Mouse (Mus musculus) 3134 (cell line): ENCODE results near the gene Rbm41.
A peak's percentile ranks its signal among the peaks of the same experiment; 100 is the strongest.

Experiments used
- DNase-seq: peaks from one replicate; pipeline ENCODE4 v3.0.0-alpha.2; 2011; ENCODE audit warnings: low spot score; ENCODE audit not compliant: insufficient read length; ENCODE audit errors: extremely low read depth

Rbm41 gene

DNA sequence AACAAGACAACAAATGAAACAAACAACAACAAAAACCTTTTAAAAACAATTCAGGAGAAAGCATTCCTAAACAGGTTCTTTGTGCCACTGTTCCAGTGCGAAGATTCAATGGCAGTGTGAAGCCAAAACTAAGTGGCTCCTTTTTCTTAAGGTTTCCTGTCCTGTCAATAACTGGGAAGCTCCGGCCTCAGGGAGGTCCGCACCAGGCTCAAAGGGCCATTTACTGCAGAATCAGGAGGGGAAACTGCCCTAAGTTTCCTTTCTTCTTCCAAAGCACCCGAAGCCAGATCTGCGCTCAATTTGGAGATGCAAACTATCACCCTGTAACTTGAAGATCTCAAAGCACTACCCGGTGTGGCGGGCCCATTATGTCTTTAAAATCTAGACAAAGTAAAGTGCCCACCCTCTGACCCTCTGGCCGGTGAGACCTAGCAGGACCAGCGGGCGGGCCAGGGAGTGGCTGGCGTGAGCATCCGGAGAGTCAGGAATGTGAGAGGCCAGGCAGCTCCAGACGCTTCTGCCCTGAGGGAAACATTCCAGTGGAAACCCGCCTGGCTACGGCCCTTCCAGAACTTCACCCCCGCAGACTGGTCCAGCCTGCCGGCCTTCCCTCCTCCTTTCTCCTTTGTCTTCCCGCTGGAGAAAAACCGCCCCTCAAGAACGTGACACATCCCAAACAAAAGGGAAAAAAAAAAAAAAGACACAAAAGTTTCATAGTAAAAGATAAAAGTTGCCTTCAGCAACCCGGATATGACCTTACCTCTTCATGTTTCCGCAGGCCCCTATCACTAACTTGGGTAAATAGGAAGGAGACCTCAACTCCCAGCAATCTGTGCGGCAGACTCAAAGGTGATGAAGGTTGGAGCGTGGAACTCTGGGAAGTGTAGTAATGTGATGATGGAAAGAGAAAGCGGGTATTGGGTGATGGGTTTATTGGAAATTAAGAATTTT, at the start of gene Rbm41:
Rbm41 (minus strand) TSS at position 856 of the 951 bp plus-strand sequence.
- DNase-seq: peak; percentile 73

DNA sequence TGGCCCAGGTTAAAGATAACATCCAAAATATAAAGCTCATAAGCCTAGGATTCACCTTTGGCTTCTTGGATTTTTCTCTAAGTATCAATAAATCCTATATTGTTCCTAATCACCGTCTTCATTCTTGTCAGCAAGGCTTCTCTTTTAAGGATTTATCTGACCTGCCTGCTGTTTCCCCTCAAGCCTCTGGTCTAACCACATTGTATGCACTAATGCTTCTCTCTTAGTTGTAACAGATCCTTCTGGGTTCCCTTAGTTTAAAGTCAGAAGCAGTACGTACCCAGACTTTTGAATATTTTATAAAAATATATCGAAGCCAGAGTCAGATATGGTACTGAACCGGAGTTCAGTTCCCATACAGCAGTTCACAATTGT, 283 bp upstream of the Rbm41 start:
- no peak for DNase-seq

DNA sequence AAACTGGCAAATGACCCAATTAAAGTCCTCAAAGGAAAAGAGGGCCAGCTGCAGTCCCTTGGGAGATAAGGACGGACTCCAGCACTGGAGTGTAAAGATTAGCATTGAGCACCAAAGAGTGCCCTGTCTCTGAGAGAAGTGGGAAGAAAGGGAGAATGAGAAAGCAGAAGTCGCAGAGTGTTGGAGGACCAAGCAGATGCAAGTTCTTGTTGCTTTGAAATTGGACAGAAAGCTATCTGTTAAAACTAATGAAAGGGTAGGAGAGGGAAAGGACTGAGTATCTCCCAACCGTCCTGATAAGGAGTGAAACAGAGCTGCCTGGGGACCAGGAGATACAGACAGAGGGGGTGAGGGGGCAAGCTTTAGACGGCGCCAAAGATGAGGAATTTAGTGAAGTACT, 16.3 kb downstream of the Rbm41 start:
- no peak for DNase-seq

DNA sequence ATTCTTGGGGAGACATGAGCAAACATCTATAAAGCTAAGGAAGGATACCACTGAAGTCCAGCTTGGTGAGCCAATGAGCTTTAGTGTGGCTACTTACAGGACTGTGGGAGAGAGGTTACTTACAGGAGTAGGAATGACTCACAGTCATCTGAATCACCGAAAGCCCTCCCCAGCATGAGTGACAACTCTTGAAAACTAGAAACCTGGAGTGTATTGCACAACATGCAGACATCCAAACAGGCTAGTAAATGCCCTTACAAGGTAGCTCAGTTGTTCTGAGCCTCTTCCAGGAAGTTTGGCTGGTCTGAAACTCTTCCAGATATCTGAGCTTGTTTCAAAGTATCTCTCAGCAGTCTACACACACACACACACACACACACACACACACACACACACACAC, 64.9 kb downstream of the Rbm41 start:
- DNase-seq: peak; percentile 35

DNA sequence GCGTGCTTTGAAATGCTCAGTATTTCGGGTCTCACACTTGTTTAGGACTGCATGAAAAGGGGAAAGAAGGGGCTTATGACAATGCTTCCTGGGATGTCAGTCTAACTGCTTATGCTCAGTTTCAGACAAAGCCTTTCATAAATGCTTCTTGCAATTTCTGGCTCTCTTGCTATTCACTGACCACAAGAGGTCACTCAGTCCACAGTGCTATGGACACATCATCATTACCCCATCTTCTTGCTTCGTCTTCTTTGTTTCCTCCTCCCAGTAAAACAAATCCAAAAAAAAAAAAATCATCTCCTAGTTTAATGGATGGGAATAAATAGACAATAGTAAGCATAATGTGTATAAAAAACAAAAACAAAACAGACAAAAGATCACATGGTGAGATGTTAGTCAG, 65.9 kb downstream of the Rbm41 start:
- peak; percentile 9 for DNase-seq

DNA sequence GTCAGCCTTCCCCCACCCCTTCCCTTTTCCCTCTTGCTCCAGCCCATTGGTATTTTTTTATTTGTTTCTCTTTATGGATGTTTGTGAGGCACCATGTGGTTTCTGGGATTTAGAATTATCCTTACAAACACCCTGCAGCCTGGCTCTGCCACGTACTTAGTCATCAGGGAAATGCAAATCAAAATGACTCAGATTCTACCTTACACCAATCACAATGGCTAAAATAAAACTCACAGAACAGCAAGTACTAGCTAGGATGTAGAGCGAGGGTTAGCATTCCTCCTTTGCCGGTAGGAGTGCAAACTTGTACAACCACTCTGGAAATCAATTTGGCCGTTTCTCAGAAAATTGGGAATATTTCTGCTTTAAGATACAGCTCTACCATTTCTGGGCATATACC, 77.8 kb downstream of the Rbm41 start:
- peak; percentile 24 for DNase-seq

DNA sequence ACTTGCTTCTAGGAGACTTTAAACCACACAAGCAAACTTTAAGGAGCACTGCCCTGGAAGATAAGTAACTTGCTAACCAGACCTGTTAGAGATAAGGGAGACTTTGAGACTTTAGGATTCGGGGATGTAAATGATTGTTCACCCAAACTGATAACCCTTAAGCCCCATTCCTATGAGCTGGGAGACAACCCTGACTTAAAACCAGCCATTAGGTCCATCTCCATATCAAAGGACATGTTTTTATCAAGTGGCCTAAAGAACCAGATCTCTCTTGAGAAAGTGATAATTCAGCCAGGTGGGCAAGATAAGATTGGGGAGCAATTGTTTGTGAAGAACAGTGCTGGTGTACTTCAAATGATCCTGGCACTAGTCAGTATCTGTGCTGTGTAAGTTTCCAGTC, 107.0 kb downstream of the Rbm41 start:
- no peak for DNase-seq

DNA sequence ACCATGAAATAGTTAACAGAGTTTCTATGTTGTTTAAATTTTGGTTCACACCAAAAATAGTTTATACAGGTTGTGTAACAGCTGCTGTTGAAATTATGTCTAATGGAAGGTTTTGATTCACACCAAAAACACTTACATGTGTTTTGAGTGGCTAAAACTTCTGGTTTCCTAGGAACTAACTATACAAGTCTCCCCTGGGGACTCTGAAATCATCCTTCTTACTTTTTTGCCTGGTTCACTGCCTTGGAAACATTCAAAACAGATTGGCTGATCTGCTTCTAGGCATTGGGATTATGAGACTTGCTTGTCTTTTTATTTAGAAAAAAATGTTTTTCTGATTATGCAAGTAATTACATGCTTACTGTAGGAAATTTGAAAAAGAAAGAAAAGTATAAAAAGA, 115.2 kb downstream of the Rbm41 start:
- no peak for DNase-seq

DNA sequence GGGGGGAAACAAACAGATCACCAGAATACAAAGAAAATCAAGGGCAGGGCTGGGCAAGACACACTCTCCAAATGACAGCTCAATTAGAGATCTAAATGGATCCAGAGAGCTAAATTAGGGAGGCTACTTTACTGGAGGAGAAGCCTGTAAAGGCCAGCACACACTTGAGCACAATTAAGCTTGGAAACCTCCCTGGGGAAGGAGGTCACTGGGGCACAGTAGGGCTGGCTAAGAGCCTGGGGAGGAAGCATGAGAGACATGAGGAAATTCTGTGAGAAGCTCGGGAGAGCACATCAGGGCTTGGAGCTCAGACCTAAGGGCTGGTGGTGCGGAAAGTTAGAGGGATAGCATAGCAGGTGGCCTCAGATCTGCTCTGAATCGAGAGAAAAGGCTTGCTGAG, 120.5 kb downstream of the Rbm41 start:
- DNase-seq: no peak

DNA sequence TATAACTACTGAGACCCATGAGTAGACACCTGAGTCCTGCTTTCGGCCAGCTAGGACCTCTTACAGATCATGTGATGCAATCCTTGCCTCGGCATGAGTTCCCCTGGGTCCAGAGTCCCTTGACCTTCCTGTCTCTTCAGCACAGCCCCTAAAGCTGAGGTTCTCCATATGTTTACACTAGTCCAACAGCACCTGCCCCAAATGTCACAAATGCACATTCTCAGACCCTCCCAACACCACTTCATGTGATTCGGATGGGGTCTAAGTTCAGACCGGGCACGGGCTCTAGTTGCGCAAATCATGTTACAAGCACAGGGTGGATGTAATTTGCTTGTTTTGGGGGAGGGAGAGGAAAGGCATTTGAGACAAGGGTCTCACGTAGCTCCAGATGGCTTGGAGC, 121.3 kb downstream of the Rbm41 start:
- no peak for DNase-seq

DNA sequence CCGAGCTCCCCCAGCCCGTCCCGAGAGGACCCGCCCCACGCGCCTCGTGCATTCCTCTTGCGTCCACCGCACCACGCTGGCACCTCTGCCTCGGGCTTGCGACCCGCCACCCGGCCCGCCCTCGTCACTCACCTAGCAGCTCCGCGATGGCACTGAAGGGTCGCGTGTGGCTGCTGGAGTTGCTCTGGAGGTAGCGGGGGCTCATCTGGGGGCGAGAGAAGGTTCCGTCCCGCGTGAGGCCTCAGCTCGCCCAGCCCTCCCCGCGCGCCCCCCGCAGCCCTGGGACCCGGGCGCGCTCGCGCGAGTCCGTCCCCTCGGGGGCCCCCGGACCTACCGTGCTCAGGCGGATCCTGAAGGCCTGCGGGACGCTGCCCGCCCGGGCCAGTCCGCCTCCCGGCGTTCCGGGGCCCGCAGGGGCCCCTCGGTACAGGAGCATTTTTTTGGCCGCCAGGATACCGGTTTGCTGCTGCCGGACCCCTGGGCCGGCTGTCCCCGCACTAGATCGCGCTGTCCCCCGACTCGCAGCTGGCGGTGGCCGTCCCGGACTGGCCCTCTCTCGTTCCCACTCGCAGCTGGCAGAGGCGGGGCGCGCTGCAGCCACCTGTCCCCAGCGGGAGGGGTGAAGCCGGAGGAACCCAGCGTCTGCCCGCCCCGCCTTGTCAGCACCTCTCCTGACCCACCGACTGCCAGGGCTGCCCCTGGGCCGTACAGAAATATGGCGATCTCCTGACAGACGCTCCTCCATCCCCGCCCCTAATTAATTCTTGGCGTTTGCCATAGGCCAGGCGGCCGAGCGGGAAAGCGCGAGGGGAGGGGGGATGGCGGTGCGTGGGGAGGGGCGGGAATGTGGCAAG, 127.2 kb downstream of the Rbm41 start, which contains the start of gene Morc4:
Morc4 (minus strand) TSS at position 740 of the 854 bp plus-strand sequence.
- DNase-seq: peak; percentile 84

DNA sequence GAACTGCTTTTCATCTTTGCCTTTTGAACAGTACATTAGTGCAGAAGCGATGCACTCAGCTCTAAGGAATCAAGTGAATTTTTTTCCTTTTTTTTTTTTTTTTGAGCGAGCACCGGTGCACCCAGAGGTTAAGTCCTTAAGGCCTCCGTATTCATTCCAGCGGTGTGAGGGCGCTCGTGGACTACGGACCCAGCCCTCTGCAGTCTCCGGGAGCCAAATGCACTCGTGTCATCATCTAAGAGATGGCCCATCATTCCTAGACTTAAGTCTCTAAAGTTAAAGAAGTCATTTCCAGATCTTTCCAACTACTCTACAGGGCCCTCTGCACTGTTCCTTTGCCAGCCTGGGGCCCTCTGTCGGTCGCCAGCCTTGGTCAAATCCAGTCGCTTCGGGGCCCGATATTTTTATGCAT, 128.1 kb downstream of the Rbm41 start:
- peak; percentile 70 for DNase-seq

DNA sequence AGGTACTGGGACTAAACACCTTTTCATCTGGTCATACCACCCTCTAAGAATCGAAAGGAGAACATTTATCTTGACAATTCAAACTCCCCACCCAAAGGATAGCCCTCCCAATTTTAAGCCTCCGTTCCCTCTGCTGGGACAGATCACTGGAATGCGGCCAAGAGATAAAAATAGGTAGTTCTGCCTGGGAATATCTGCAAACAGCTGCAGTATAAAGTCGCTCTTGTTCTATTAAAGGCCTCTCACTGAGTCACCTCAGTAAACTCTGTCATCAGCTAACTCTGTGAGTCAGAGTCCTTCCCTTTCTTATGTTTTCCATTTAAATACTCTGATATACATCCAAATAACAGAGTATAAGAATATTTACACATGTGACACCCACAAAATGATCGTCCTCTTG, 139.0 kb downstream of the Rbm41 start:
- DNase-seq: no peak

DNA sequence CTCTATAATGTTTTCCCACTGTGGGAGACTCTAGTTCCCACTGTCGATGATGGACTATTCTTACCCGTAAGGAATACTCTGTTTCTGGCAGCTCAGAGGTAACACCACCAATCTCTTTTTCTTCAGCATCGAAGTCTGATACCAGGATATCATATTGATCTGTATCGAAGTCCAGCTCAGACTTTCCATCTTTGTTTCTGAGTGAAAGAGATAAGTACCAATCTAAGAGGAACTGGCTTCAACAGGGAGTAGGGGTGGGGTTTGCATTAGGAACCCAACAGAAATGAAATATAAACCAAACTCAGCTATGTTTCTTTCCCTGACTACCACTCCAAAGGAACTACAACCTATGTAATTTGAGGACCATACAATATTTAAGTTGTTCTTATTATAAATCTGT, 143.6 kb downstream of the Rbm41 start:
- no peak for DNase-seq

DNA sequence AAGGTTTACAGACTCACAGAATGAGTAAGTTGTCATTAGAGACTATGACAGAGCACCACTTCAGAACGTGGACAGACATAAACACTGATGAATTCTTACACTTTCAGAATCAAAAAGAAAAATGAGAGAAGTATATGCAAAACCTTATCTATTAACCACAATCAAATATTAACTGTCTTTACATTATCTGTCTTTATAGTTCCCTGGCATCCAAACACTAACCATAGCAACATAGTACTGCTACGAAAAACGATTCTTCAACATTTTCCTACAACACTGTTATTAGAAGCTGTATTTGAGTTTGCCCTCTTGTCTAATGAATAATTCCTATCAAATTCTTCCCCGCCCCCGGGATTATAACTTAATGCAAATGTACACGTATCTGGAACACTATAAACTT, 157.3 kb downstream of the Rbm41 start:
- DNase-seq: no peak
